In genomic region chr5:15838108-15838972, GRCm38 (mm10) we compare ENCODE assay signal across 8 mouse cellular contexts.
DNase-seq lines count a peak whose midpoint lies in the region; ATAC-seq and TF ChIP-seq lines count a peak whose summit lies in the region.

No protein-coding gene starts in this region.

- H3K4me1 ChIP-seq in embryonic facial prominence, embryonic 13.5 days: no peaks in the 10 kb centered on the region
- no peaks in the 10 kb centered on the region for H3K4me1 ChIP-seq in heart, embryonic 15.5 days (replicated peaks)
- no peaks in the 10 kb centered on the region for H3K4me1 ChIP-seq in liver, embryonic 11.5 days (replicated peaks; ENCODE audit: control insufficient read depth, insufficient read depth, low read length)
- H3K4me1 ChIP-seq in olfactory bulb, adult 2 months (ENCODE audit: control insufficient read depth, insufficient read depth, low read length): no peaks in the 10 kb centered on the region

- TF ChIP-seq CTCF in olfactory bulb, adult 2 months (IDR thresholded peaks at IDR 0.05; ENCODE audit: insufficient read depth, low read depth, low read length): peak; percentile 38; the same call in 1 of the 2 replicates

- ATAC-seq in embryonic facial prominence, embryonic 13.5 days (ENCODE audit: insufficient number of reproducible peaks, insufficient read depth, low FRiP score, low TSS enrichment, low read depth): peak; percentile 74; the same call in 1 of the 2 replicates
- no peak; the same call in 1 of the 2 replicates for ATAC-seq in heart, embryonic 15.5 days (replicated peaks; ENCODE audit: insufficient number of reproducible peaks, insufficient read depth, low FRiP score, low read depth)
- ATAC-seq in liver, embryonic 11.5 days (replicated peaks; ENCODE audit: low FRiP score): no peak; the same call in 1 of the 2 replicates

- peak; percentile 60 for DNase-seq in 416B (ENCODE audit: low read depth)
- peak; percentile 84 for DNase-seq in adrenal gland, postnatal 14 days
- peak; percentile 77 for DNase-seq in kidney, postnatal 14 days
- DNase-seq in liver, embryonic 11.5 days (ENCODE audit: low spot score): peak; percentile 36
- peak; percentile 42 to 68 for DNase-seq in urinary bladder, postnatal 4 days (ENCODE audit: low spot score in 2 of 2)

- no peak overlapping the region for H3K27ac ChIP-seq in embryonic facial prominence, embryonic 13.5 days
- no peak overlapping the region for H3K27ac ChIP-seq in heart, embryonic 15.5 days
- H3K27ac ChIP-seq in liver, embryonic 11.5 days (ENCODE audit: low read depth, low read length): no peak overlapping the region
- no peak overlapping the region for H3K27ac ChIP-seq in olfactory bulb, adult 2 months (ENCODE audit: insufficient read depth, low read depth, low read length)

- no peaks in the 10 kb centered on the region for H3K9me3 ChIP-seq in embryonic facial prominence, embryonic 13.5 days
- H3K9me3 ChIP-seq in heart, embryonic 15.5 days (replicated peaks): no peaks in the 10 kb centered on the region
- no peaks in the 10 kb centered on the region for H3K9me3 ChIP-seq in liver, embryonic 11.5 days (ENCODE audit: control insufficient read depth, low read length)

- TF ChIP-seq POLR2A in olfactory bulb, adult 2 months (IDR thresholded peaks at IDR 0.05; ENCODE audit: insufficient read depth, low read depth, low read length): no peak

- no peak overlapping the region for H3K4me3 ChIP-seq in embryonic facial prominence, embryonic 13.5 days
- no peak overlapping the region for H3K4me3 ChIP-seq in heart, embryonic 15.5 days
- H3K4me3 ChIP-seq in liver, embryonic 11.5 days (ENCODE audit: low read depth, low read length): no peak overlapping the region
- no peak overlapping the region for H3K4me3 ChIP-seq in olfactory bulb, adult 2 months (ENCODE audit: insufficient read depth, low read depth, low read length)

- H3K27me3 ChIP-seq in embryonic facial prominence, embryonic 13.5 days: no peaks in the 10 kb centered on the region
- no peaks in the 10 kb centered on the region for H3K27me3 ChIP-seq in heart, embryonic 15.5 days
- no peaks in the 10 kb centered on the region for H3K27me3 ChIP-seq in liver, embryonic 11.5 days (replicated peaks; ENCODE audit: control insufficient read depth, insufficient read depth, low read length)

- no peak overlapping the region for H3K4me2 ChIP-seq in embryonic facial prominence, embryonic 13.5 days
- H3K4me2 ChIP-seq in heart, embryonic 15.5 days: 0 out of 2 replicates have a peak overlapping the region, but pooled peaks have one; percentile 23
- no peak overlapping the region for H3K4me2 ChIP-seq in liver, embryonic 11.5 days

- no peak overlapping the region for H3K9ac ChIP-seq in embryonic facial prominence, embryonic 13.5 days
- H3K9ac ChIP-seq in heart, embryonic 15.5 days: no peak overlapping the region
- no peak overlapping the region for H3K9ac ChIP-seq in liver, embryonic 11.5 days (ENCODE audit: low read depth, low read length)

- 29% methylated on average over 17 of the region's 17 CpGs for WGBS in embryonic facial prominence, embryonic 13.5 days
- 31% methylated on average over 17 of the region's 17 CpGs for WGBS in heart, embryonic 15.5 days
- 35% methylated on average over 17 of the region's 17 CpGs for WGBS in liver, embryonic 11.5 days
- WGBS in olfactory bulb, adult 2 months: 20% methylated on average over 17 of the region's 17 CpGs

- H3K36me3 ChIP-seq in embryonic facial prominence, embryonic 13.5 days: no peaks in the 10 kb centered on the region
- no peaks in the 10 kb centered on the region for H3K36me3 ChIP-seq in heart, embryonic 15.5 days
- no peaks in the 10 kb centered on the region for H3K36me3 ChIP-seq in liver, embryonic 11.5 days (ENCODE audit: control insufficient read depth, insufficient read depth, low read length)
